ENCODE assay signal across 18 mouse cellular contexts in the genomic region with DNA sequence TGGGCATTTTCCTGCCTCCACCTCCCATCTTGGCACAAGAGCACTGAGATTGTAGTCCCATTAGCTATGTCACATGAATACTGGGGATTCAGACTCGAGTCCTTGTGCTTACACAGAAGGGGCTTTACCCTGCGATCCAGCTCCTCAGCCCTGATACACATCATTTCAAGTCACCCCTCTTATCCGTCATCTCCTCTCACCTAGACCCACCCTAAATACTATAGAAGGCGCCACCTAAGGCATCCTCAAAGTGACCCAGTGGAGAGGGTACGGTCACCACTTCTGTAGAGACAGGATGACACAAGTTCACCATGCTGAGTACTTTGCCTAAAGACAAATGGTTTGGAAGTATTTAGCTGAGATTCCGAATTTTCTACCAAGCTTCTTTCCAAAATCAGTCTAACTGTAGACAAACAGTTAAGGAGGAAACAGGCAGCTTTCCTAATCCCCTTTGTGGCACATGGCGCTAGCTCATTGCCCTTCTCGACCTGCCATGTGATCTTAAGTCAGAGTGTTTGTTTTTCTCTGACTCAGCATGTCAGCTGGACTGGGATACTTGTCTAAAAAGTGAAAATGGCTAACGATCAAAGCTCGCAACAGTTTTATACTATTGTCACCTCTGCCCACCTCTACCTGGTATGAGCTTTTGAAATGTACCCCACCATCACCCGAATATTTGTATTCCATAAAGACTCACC. TPM values are rescaled to one million over a fixed set of nuclear protein-coding genes. Genes with fewer than 3 reads are reported as not detected.
DNase-seq lines count a peak whose midpoint lies in the region; ATAC-seq and TF ChIP-seq lines count a peak whose summit lies in the region.
"Had no signal": no experiment of that assay in that cellular context is flagged by ENCODE, and none has a peak within 500 bp of the region (broad histone marks: within the 10 kb centered on the region; RNA-seq: fewer than 3 reads in every experiment).

No protein-coding gene starts in this region.

- peak overlapping the region; percentile 100 for H3K27ac ChIP-seq in liver, adult 2 months (replicated peaks; ENCODE audit: insufficient read depth, low read depth, low read length)
- H3K27ac ChIP-seq in stomach, embryonic 15.5 days = peak overlapping the region; percentile 74
- H3K27ac ChIP-seq in forebrain, embryonic 14.5 days (ENCODE audit: low read depth, low read length) = no peak overlapping the region
- H3K27ac ChIP-seq: left cerebral cortex, adult 2 months; liver, embryonic 14.5 days had no signal

- no peaks in the 10 kb centered on the region for H3K27me3 ChIP-seq in liver, adult 2 months (ENCODE audit: control insufficient read depth, insufficient read depth, low read length)
- H3K27me3 ChIP-seq in stomach, embryonic 15.5 days (replicated peaks) = no peaks in the 10 kb centered on the region
- no peaks in the 10 kb centered on the region for H3K27me3 ChIP-seq in forebrain, embryonic 14.5 days (replicated peaks; ENCODE audit: control insufficient read depth, insufficient read depth, low read length)

- H3K4me3 ChIP-seq in liver, adult 2 months (ENCODE audit: insufficient read depth, low read depth, low read length) = peak overlapping the region; percentile 51
- H3K4me3 ChIP-seq in stomach, embryonic 15.5 days (replicated peaks) = no peak overlapping the region
- H3K4me3 ChIP-seq in forebrain, embryonic 14.5 days (ENCODE audit: low read depth, low read length) = no peak overlapping the region
- H3K4me3 ChIP-seq: left cerebral cortex, adult 2 months had no signal

- TF ChIP-seq POLR2A in liver, adult 2 months (IDR thresholded peaks at IDR 0.05; ENCODE audit: extremely low read depth, insufficient read depth, low read length) = no peak

- H3K4me1 ChIP-seq in liver, adult 2 months (ENCODE audit: control insufficient read depth, insufficient read depth, low read length) = peaks cover 27% of the 10 kb centered on the region
- no peaks in the 10 kb centered on the region for H3K4me1 ChIP-seq in stomach, embryonic 15.5 days
- H3K4me1 ChIP-seq in forebrain, embryonic 14.5 days (ENCODE audit: control insufficient read depth, insufficient read depth, low read length) = no peaks in the 10 kb centered on the region

- peak overlapping the region; percentile 92 for H3K9ac ChIP-seq in liver, adult 2 months (ENCODE audit: low read depth, low read length)
- H3K9ac ChIP-seq in stomach, embryonic 15.5 days = no peak overlapping the region
- H3K9ac ChIP-seq in forebrain, embryonic 14.5 days (ENCODE audit: low read length) = no peak overlapping the region
- H3K9ac ChIP-seq: liver, embryonic 14.5 days had no signal

- WGBS in liver, adult 2 months = 29% methylated on average over 11 of the region's 11 CpGs
- 50% methylated on average over 11 of the region's 11 CpGs for WGBS in stomach, embryonic 15.5 days
- 70% methylated on average over 11 of the region's 11 CpGs for WGBS in forebrain, embryonic 14.5 days

- TF ChIP-seq CTCF in liver, adult 2 months (IDR thresholded peaks at IDR 0.05; ENCODE audit: low read depth, low read length) = no peak

- peak overlapping the region; percentile 27 for H3K4me2 ChIP-seq in stomach, embryonic 15.5 days
- no peak overlapping the region for H3K4me2 ChIP-seq in forebrain, embryonic 14.5 days (ENCODE audit: low read length)

- no peaks in the 10 kb centered on the region for H3K9me3 ChIP-seq in stomach, embryonic 15.5 days
- H3K9me3 ChIP-seq in forebrain, embryonic 14.5 days (replicated peaks; ENCODE audit: control insufficient read depth, low read length) = no peaks in the 10 kb centered on the region

- peaks cover 6% of the 10 kb centered on the region; the same call in 1 of the 2 replicates for H3K79me2 ChIP-seq in liver, adult 2 months (ENCODE audit: control insufficient read depth, insufficient read depth, low read length)

- peak; percentile 93 for DNase-seq in liver, adult 2 months (ENCODE audit: extremely low read depth, low read depth, low spot score)
- DNase-seq in liver = no peak
- DNase-seq in kidney, adult 8-10 months = peak; percentile 69 to 70
- DNase-seq in lung, adult 18-20 months = peak; percentile 71 to 79
- DNase-seq in ovary, postnatal 36 days (ENCODE audit: low spot score) = no peak
- no peak for DNase-seq in forebrain, embryonic 14.5 days (ENCODE audit: low spot score)
- DNase-seq: cerebellum, adult 9-10 months; gastrocnemius, postnatal 14 days; midbrain, embryonic 14.5 days; retina, postnatal 1 day had no signal

- H3K36me3 ChIP-seq in liver, adult 2 months (ENCODE audit: control insufficient read depth, insufficient read depth, low read length) = no peaks in the 10 kb centered on the region; the same call in 1 of the 2 replicates
- no peaks in the 10 kb centered on the region for H3K36me3 ChIP-seq in stomach, embryonic 15.5 days
- H3K36me3 ChIP-seq in forebrain, embryonic 14.5 days (ENCODE audit: control insufficient read depth, insufficient read depth, low read length) = no peaks in the 10 kb centered on the region

- ATAC-seq in stomach, embryonic 15.5 days (ENCODE audit: insufficient read depth, low FRiP score, low read depth) = peak; percentile 76; the same call in 1 of the 2 replicates
- ATAC-seq in forebrain, embryonic 14.5 days = no peak
- ATAC-seq: inflammation-experienced regulatory T-cells, adult 6 months had no signal

RNA-seq across cellular contexts. Expression of a gene that starts 0.6 kb away (rescaled TPM):
- 135 and 161 TPM in 2 replicates for total RNA-seq in liver, adult 2 months (2014; rRNA removed)
- polyA plus RNA-seq in liver, adult 2 months (2012; rRNA removed) = 80.8 and 82.7 TPM in 2 replicates
- 1.1 and 1.2 TPM in 2 replicates for polyA plus RNA-seq in stomach, embryonic 15.5 days (2015; fragmentation: Nextera tagmentation; extraction: Ambion mirVana)
- polyA plus RNA-seq in forebrain, embryonic 14.5 days (2014; fragmentation: Nextera tagmentation; extraction: Ambion mirVana) = not detected in 2 replicates
- total RNA-seq: left cerebral cortex, adult 2 months had no signal
- polyA plus RNA-seq: embryonic facial prominence, embryonic 11.5 days; forebrain, embryonic 11.5 days; inflammation-experienced regulatory T-cells, adult 6 months; midbrain, embryonic 14.5 days; neural tube, embryonic 11.5 days had no signal

RNA-seq across cellular contexts. Expression of a gene that starts 31.2 kb away (rescaled TPM):
- 1,635 and 2,448 TPM in 2 replicates for total RNA-seq in liver, adult 2 months (2014; rRNA removed)
- 539 and 606 TPM in 2 replicates for polyA plus RNA-seq in liver, adult 2 months (2012; rRNA removed)
- 2.5 TPM in 2 replicates for polyA plus RNA-seq in stomach, embryonic 15.5 days (2015; fragmentation: Nextera tagmentation; extraction: Ambion mirVana)
- not detected in 2 replicates for polyA plus RNA-seq in forebrain, embryonic 14.5 days (2014; fragmentation: Nextera tagmentation; extraction: Ambion mirVana)
- total RNA-seq: left cerebral cortex, adult 2 months had no signal
- polyA plus RNA-seq: inflammation-experienced regulatory T-cells, adult 6 months; midbrain, embryonic 14.5 days had no signal

RNA-seq across cellular contexts. Expression of a gene that starts 50.7 kb away (rescaled TPM):
- 493 and 530 TPM in 2 replicates for total RNA-seq in liver, adult 2 months (2014; rRNA removed)
- polyA plus RNA-seq in liver, adult 2 months (2012; rRNA removed) = 222 and 270 TPM in 2 replicates
- 0.12 and 0.18 TPM in 2 replicates for polyA plus RNA-seq in stomach, embryonic 15.5 days (2015; fragmentation: Nextera tagmentation; extraction: Ambion mirVana)
- not detected in 2 replicates for polyA plus RNA-seq in forebrain, embryonic 14.5 days (2014; fragmentation: Nextera tagmentation; extraction: Ambion mirVana)
- total RNA-seq: gastrocnemius, postnatal 14 days; left cerebral cortex, adult 2 months had no signal
- polyA plus RNA-seq: embryonic facial prominence, embryonic 11.5 days; forebrain, embryonic 11.5 days; heart, postnatal 0 days; inflammation-experienced regulatory T-cells, adult 6 months; midbrain, embryonic 14.5 days; neural tube, embryonic 11.5 days had no signal

Comparison
In these comparisons a context has a peak if more than half of its experiments do, and no peak if none do; other contexts are left out.
1. DNase-seq: peak in liver, adult 2 months (single experiment), kidney, adult 8-10 months (2 of 2) and lung, adult 18-20 months (2 of 2); none in liver (single experiment), ovary, postnatal 36 days (single experiment) and forebrain, embryonic 14.5 days (single experiment).
2. RNA of a gene that starts 0.6 kb away (polyA plus RNA-seq): 80.8 to 82.7 TPM in liver, adult 2 months; 1.1 to 1.2 TPM in stomach, embryonic 15.5 days and not detected in forebrain, embryonic 14.5 days; every median in the first group is over 10 times any median in the second.
3. RNA of a gene that starts 31.2 kb away (polyA plus RNA-seq): 539 to 606 TPM in liver, adult 2 months; 2.5 TPM in stomach, embryonic 15.5 days and not detected in forebrain, embryonic 14.5 days; every median in the first group is over 100 times any median in the second.
4. RNA of a gene that starts 50.7 kb away (polyA plus RNA-seq): 222 to 270 TPM in liver, adult 2 months; 0.12 to 0.18 TPM in stomach, embryonic 15.5 days and not detected in forebrain, embryonic 14.5 days; every median in the first group is over 100 times any median in the second.